Mouse (Mus musculus) gastrocnemius, adult 8-10 months (tissue): ENCODE data around the gene Ifna6. TPM values are rescaled to one million over a fixed set of nuclear protein-coding genes. Genes with fewer than 3 reads are reported as not detected.

Experiments used
- DNase-seq, 2 experiments: peaks; one replicate each; pipeline ENCODE4 v3.0.0; 2022; ENCODE audit warnings: low spot score in 2 of 2
- total RNA-seq, 4 experiments: library from RNA; stranded (reverse); gene quantifications; 2 replicates each; pipeline ENCODE4 v1.2.4; 2022

The Ifna6 gene
- total RNA-seq, 4 experiments from 2014 or later, result not detected

GRCm38 (mm10) chr4:88845334-88845733, 18.1 kb downstream of the Ifna6 start:
- DNase-seq, result no peak

- no peak for DNase-seq
These were observed 22.5 kb downstream of the Ifna6 start, which contains the start of gene Ifna1 for GRCm38 (mm10) chr4:88849698-88850097. TSS of gene Ifna1 (plus strand) at chr4:88850087.

- DNase-seq, result no peak
These were observed 24.0 kb downstream of the Ifna6 start for GRCm38 (mm10) chr4:88851026-88851763.

GRCm38 (mm10) chr4:88859214-88859613, 32.0 kb downstream of the Ifna6 start:
- no peak for DNase-seq

- DNase-seq, result no peak
These were observed 36.1 kb downstream of the Ifna6 start for GRCm38 (mm10) chr4:88863309-88863708.

GRCm38 (mm10) chr4:88864599-88864998, 37.4 kb downstream of the Ifna6 start:
- no peak for DNase-seq

- DNase-seq, result no peak
These were observed 37.9 kb downstream of the Ifna6 start for GRCm38 (mm10) chr4:88865011-88865569.

- DNase-seq, result peak; percentile 32 to 39
These were observed 40.2 kb downstream of the Ifna6 start for GRCm38 (mm10) chr4:88867366-88867925.

GRCm38 (mm10) chr4:88867926-88868911, 41.0 kb downstream of the Ifna6 start:
- no peak for DNase-seq

- DNase-seq, result no peak
These were observed 45.5 kb downstream of the Ifna6 start for GRCm38 (mm10) chr4:88872691-88873090.

GRCm38 (mm10) chr4:88875435-88876095, 48.3 kb downstream of the Ifna6 start:
- DNase-seq, result no peak

GRCm38 (mm10) chr4:88876520-88876919, 49.3 kb downstream of the Ifna6 start:
- no peak for DNase-seq

Other genes starting within 250 kb of the Ifna6 start
- gene Ifna9, start 235.0 kb upstream of the Ifna6 start, total RNA-seq, result not detected
- not detected for gene Ifna12, start 224.0 kb upstream of the Ifna6 start, total RNA-seq
- gene C87499, start 193.0 kb upstream of the Ifna6 start, total RNA-seq, result not detected
- gene Ifna13, start 183.0 kb upstream of the Ifna6 start, total RNA-seq, result not detected
- gene Ifna16, start 150.5 kb upstream of the Ifna6 start, total RNA-seq, result not detected
- gene Ifna2, start 143.5 kb upstream of the Ifna6 start, total RNA-seq, result not detected
- not detected for gene Ifnab, start 136.1 kb upstream of the Ifna6 start, total RNA-seq
- gene Gm26566, start 105.6 kb upstream of the Ifna6 start, total RNA-seq, result under 1 TPM in 3 of 4 experiments, not detected in 1; 0.24 to 0.51 (median 0.38) TPM
- gene Klhl9, start 105.0 kb upstream of the Ifna6 start, total RNA-seq, result 10 to 100 TPM; 54.5 to 64.5 (median 57.9) TPM
- gene Gm13271, start 72.5 kb upstream of the Ifna6 start, total RNA-seq, result not detected
- gene Gm13283, start 67.3 kb upstream of the Ifna6 start, total RNA-seq, result not detected
- gene Gm13290, start 53.6 kb upstream of the Ifna6 start, total RNA-seq, result not detected
- gene Gm13289, start 50.5 kb upstream of the Ifna6 start, total RNA-seq, result not detected
- not detected for gene Gm13272, start 47.6 kb upstream of the Ifna6 start, total RNA-seq
- gene Ifnz, start 45.3 kb upstream of the Ifna6 start, total RNA-seq, result not detected
- gene Gm13276, start 41.7 kb upstream of the Ifna6 start, total RNA-seq, result not detected
- gene Gm13277, start 38.8 kb upstream of the Ifna6 start, total RNA-seq, result not detected
- not detected for gene Gm13278, start 35.9 kb upstream of the Ifna6 start, total RNA-seq
- gene Gm13275, start 32.9 kb upstream of the Ifna6 start, total RNA-seq, result not detected
- not detected for gene Gm13279, start 30.0 kb upstream of the Ifna6 start, total RNA-seq
- not detected for gene Gm13285, start 27.8 kb upstream of the Ifna6 start, total RNA-seq
- not detected for gene Gm13287, start 24.2 kb upstream of the Ifna6 start, total RNA-seq
- not detected for gene Gm13288, start 21.9 kb upstream of the Ifna6 start, total RNA-seq
- gene Ifna7, start 11.2 kb upstream of the Ifna6 start, total RNA-seq, result not detected
- not detected for gene Ifna11, start 7.5 kb upstream of the Ifna6 start, total RNA-seq
- not detected for gene Ifna5, start 8.1 kb downstream of the Ifna6 start, total RNA-seq
- gene Ifna4, start 14.4 kb downstream of the Ifna6 start, total RNA-seq, result not detected
- not detected for gene Ifna1, start 22.7 kb downstream of the Ifna6 start, total RNA-seq
- gene Ifne, start 52.8 kb downstream of the Ifna6 start, total RNA-seq, result not detected